Mouse (Mus musculus) neural tube, embryonic 13.5 days (tissue): ENCODE measurements around the gene Plb1. TPM values are rescaled to one million over a fixed set of nuclear protein-coding genes. Genes with fewer than 3 reads are reported as not detected.

Source experiments
- ATAC-seq: fragments of 200-750 bp; cut with Nextera tagmentation; 2 replicates; pipeline ENCODE4 v1.8.0; 2017; ENCODE audit warnings: low read depth, mild to moderate bottlenecking, moderate TSS enrichment, moderate library complexity
- H3K27ac ChIP-seq: fragments of 300-500 bp; sonication (generic); replicated peaks from 2 replicates; pipeline ENCODE4 v1.5.1; 2015; ENCODE audit warnings: moderate library complexity, mild to moderate bottlenecking, inconsistent platforms
- H3K27me3 ChIP-seq: fragments of 300-500 bp; sonication (generic); 2 replicates; pipeline ENCODE4 v1.6.1; 2015; ENCODE audit warnings: mild to moderate bottlenecking, inconsistent platforms
- H3K36me3 ChIP-seq: fragments of 300-500 bp; sonication (generic); 2 replicates; pipeline ENCODE4 v1.6.1; 2015; ENCODE audit warnings: mild to moderate bottlenecking, inconsistent platforms
- H3K4me1 ChIP-seq: fragments of 300-500 bp; sonication (generic); replicated peaks from 2 replicates; pipeline ENCODE4 v1.6.1; 2015; ENCODE audit warnings: inconsistent platforms
- H3K4me2 ChIP-seq: fragments of 300-500 bp; sonication (generic); 2 replicates; pipeline ENCODE4 v1.6.1; 2015; ENCODE audit warnings: inconsistent platforms, mild to moderate bottlenecking, moderate library complexity
- H3K4me3 ChIP-seq: fragments of 300-500 bp; sonication (generic); 2 replicates; pipeline ENCODE4 v1.5.1; 2015; ENCODE audit warnings: mild to moderate bottlenecking, inconsistent platforms
- H3K9ac ChIP-seq: fragments of 300-500 bp; sonication (generic); 2 replicates; pipeline ENCODE4 v1.6.1; 2015; ENCODE audit warnings: moderate library complexity, mild to moderate bottlenecking, inconsistent platforms
- H3K9me3 ChIP-seq: fragments of 300-500 bp; sonication (generic); 2 replicates; pipeline ENCODE4 v1.6.1; 2016; ENCODE audit warnings: inconsistent platforms
- WGBS: fragments of 180-500 bp; shearing (Covaris S2); methylation state at CpG from one replicate; pipeline ENCODE4 v1.1.7; 2015; 5-methylcytosine and 5-hydroxymethylcytosine counted together
- polyA plus RNA-seq: library from polyadenylated mRNA; unstranded; fragments of >200 nt; fragmentation: Nextera tagmentation; extraction: Ambion mirVana; gene quantifications from 2 replicates; pipeline ENCODE4 v1.2.1, GENCODE M21; 2015

Gene Plb1
- polyA plus RNA-seq, 1 experiment from 2014 or later = not detected

DNA sequence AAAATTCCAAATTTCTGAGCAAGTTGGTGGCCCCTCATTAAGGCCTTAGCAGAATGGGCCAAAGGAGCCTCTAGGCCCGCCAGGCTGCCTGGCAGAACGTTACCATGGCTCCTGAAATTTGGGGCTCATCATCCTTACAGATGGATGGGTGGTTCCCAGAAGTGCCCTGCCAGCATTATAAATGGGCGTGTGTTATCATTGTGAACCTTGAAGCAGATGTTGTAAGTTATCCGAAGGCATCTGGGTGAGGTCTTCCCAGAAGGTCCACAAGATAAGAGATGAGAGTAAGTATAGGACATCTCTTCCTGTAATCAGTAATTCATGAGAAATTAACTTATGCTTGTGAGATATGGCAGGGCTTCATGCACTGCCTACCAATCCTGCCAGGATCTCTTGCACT lies 30.0 kb downstream of the Plb1 start:
- H3K4me3 ChIP-seq = no peak overlapping the region
- H3K9me3 ChIP-seq = peaks cover 6% of the 10 kb centered on the region; the same call in 1 of the 2 replicates
- WGBS = 84% methylated on average over 4 of the region's 4 CpGs
- H3K9ac ChIP-seq = no peak overlapping the region
- H3K36me3 ChIP-seq = no peaks in the 10 kb centered on the region
- H3K4me2 ChIP-seq = no peak overlapping the region
- no peaks in the 10 kb centered on the region for H3K27me3 ChIP-seq
- H3K27ac ChIP-seq = no peak overlapping the region
- no peak for ATAC-seq
- H3K4me1 ChIP-seq = no peaks in the 10 kb centered on the region

DNA sequence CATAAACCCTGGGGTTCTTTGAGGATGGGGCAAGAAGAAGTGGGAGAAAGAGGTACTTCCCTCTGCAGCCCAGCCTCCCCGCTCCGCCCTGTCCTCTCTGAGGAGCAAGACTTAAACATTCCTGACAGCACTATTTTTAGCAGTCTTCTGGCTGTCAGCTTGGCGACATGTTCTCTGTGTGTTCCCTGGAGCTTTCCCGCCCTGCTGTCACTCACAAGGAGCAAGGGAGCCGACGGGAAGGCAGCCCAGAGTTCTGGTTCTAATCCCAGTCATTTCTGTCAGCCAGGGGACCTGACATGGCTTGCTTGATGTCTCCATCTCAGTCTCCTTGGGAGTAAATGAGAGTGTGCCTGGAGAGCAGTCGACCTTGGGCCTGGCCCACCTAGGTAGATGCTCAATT lies 40.0 kb downstream of the Plb1 start:
- H3K4me3 ChIP-seq = no peak overlapping the region
- no peaks in the 10 kb centered on the region for H3K36me3 ChIP-seq
- no peak overlapping the region for H3K27ac ChIP-seq
- no peak overlapping the region for H3K9ac ChIP-seq
- 66% methylated on average over 7 of the region's 7 CpGs for whole genome bisulfite sequencing
- no peak for ATAC-seq
- peaks cover 2% of the 10 kb centered on the region; the same call in 1 of the 2 replicates for H3K4me1 ChIP-seq
- no peaks in the 10 kb centered on the region for H3K9me3 ChIP-seq
- H3K4me2 ChIP-seq = no peak overlapping the region
- H3K27me3 ChIP-seq = no peaks in the 10 kb centered on the region

DNA sequence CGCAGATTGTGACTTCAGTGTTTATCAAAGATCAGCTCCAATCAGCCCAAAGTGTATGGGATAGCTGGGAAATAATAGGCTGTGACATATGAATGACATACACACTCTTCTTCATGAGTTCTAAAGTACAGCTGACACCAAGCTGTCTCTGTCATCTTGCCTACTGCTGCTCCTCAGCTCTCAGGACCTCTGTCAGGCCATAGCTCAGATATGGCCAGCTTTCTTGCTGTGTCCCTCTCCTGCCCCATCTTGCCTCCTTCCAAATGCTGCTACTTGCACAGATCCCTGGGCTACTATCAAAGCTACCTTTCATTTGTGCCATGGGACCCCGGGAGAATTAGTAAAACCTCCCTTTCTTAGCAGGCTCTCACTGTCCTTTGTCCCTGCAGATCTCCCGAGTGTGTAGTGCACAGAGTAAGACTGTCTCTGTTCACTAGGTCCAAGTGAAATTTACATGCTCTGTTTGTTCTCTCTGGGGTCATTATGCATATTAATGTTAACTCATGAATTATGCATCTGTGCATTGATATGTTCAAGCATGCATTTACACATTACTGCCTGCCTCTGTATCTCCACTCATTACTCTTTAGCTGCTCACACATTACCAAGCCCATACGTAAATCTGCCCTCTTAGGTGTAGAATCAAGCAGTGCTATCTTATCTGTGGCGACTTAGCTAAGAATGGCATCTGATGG lies 45.6 kb downstream of the Plb1 start:
- WGBS = 39% methylated on average over 5 of the region's 5 CpGs
- Histone ChIP-seq H3K36me3 (no peaks in the 10 kb centered on the region), H3K9ac (no peak overlapping the region; the same call in 1 of the 2 replicates), H3K27ac (peak overlapping the region; percentile 81), H3K4me1 (peaks cover 32% of the 10 kb centered on the region), H3K4me3 (no peak overlapping the region), H3K27me3 (no peaks in the 10 kb centered on the region), H3K4me2 (no peak overlapping the region), H3K9me3 (no peaks in the 10 kb centered on the region)
- peak; percentile 83 for ATAC-seq

DNA sequence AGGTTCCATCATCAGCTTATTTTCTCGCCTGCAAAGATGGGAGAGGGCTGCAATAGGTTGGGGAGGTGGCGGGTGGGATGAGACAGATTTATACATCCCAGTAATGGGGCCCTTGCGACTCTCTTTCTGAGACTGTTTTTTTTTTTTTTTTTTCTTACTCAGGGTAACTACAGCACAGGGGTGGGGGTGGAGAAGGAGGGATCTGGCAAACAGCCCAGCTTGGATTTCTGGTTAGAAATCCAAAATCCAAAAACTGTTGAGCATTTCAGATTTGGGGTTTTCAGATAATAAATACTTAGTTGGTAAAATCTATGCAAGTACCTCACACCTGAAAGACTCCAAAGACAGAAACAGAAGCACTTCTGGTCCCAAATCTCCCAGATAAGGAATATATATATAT lies 47.6 kb downstream of the Plb1 start:
- ATAC-seq = no peak
- no peak overlapping the region for H3K9ac ChIP-seq
- peak overlapping the region; percentile 64 for H3K27ac ChIP-seq
- H3K27me3 ChIP-seq = no peaks in the 10 kb centered on the region
- peaks cover 32% of the 10 kb centered on the region for H3K4me1 ChIP-seq
- no peak overlapping the region for H3K4me3 ChIP-seq
- no peak overlapping the region for H3K4me2 ChIP-seq
- no peaks in the 10 kb centered on the region for H3K9me3 ChIP-seq
- H3K36me3 ChIP-seq = no peaks in the 10 kb centered on the region
- WGBS = 28% methylated on average over 3 of the region's 3 CpGs

DNA sequence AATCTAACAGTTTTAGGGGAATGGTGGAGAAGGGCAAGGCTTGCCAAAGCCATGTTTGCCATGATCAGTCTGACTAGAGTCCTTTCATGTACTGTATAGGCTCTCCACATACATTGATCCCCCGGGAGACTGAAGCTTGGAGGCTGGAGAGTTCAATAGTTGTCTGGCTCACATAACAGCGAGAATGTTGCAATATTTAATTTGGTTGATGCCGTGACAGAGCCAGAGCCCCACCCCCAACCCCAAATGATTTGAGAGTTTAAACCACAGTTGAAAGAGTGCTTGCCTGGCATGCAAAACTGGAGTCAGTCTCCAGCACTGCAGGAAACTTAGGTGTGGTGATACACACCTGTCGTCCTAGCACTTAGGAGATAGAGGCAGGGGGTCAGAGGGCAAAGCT lies 49.8 kb downstream of the Plb1 start:
- no peaks in the 10 kb centered on the region for H3K9me3 ChIP-seq
- H3K4me2 ChIP-seq = no peak overlapping the region
- 69% methylated on average over 4 of the region's 4 CpGs for WGBS
- H3K4me3 ChIP-seq = no peak overlapping the region
- H3K36me3 ChIP-seq = no peaks in the 10 kb centered on the region
- H3K27me3 ChIP-seq = no peaks in the 10 kb centered on the region
- H3K9ac ChIP-seq = no peak overlapping the region
- no peak overlapping the region for H3K27ac ChIP-seq
- peaks cover 32% of the 10 kb centered on the region for H3K4me1 ChIP-seq
- ATAC-seq = no peak

DNA sequence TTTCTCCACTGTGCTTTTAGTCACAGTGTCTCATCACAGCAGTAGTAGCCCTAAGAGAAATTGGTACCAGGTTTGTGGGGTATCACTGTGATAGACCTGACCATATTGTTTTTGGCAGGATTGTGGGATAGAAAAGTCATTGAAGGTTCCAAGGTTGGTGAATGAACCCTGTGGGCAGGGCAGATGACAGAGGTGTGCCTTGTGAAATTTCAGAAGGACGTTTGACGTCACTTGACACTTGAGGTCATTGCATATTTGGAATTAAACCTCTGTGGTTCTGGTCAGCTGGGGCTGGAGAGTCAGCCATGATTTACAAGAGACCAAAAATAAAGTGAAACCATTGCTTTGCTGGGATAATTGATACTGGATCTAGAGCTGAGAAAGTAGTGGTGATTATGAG lies 50.9 kb downstream of the Plb1 start:
- Histone ChIP-seq H3K36me3 (no peaks in the 10 kb centered on the region), H3K9ac (no peak overlapping the region), H3K4me1 (peaks cover 21% of the 10 kb centered on the region), H3K4me2 (no peak overlapping the region), H3K4me3 (no peak overlapping the region), H3K27ac (no peak overlapping the region), H3K27me3 (no peaks in the 10 kb centered on the region), H3K9me3 (no peaks in the 10 kb centered on the region)
- 94% methylated on average over 2 of the region's 2 CpGs for WGBS
- no peak for ATAC-seq

DNA sequence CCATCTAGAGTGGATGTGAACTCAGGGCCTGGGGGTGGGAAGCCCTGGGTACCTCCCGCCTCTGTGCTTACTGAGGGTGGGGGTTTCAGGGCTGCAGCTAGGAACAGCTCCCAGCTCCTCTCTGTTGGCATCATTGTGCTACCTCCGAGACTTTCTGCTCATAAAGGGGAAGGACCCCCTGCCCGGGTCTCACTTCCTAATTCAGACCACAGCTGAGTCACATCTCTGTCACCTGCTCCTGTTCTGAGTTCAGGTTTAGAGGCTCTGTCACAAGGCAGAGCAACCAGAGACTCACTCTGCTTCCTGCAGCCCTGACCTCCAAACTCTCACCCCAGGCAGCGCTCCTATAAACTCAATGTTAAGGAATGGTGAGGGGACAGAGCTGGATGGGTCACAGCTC lies 53.8 kb downstream of the Plb1 start:
- no peak overlapping the region for H3K4me2 ChIP-seq
- H3K27ac ChIP-seq = no peak overlapping the region
- no peak overlapping the region for H3K9ac ChIP-seq
- no peaks in the 10 kb centered on the region for H3K36me3 ChIP-seq
- ATAC-seq = no peak
- H3K9me3 ChIP-seq = no peaks in the 10 kb centered on the region
- H3K4me3 ChIP-seq = no peak overlapping the region
- H3K27me3 ChIP-seq = no peaks in the 10 kb centered on the region
- no peaks in the 10 kb centered on the region for H3K4me1 ChIP-seq
- WGBS = 75% methylated on average over 4 of the region's 4 CpGs

DNA sequence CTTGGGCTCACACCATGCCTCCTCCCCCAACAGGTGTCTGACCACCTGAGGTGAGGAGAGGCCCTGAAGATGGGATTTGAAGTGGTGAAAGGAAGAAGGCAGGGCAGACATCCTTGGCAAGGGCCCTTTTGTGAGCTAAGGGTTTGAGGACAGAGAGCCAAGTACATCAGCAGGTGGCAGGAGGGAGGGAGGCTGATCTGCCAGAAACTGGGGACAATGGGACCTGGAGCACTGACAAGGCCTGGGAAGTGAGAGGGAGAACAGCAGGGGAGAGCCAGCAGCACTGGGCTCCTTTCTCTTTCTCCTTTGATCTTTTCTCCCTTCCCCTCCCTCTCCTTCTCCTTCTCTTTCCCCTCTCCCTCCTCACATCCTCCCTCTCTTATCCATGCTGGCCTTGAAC lies 55.5 kb downstream of the Plb1 start:
- no peaks in the 10 kb centered on the region for H3K36me3 ChIP-seq
- ATAC-seq = no peak
- H3K9ac ChIP-seq = no peak overlapping the region
- H3K27me3 ChIP-seq = no peaks in the 10 kb centered on the region
- H3K9me3 ChIP-seq = no peaks in the 10 kb centered on the region
- no peaks in the 10 kb centered on the region for H3K4me1 ChIP-seq
- no peak overlapping the region for H3K4me3 ChIP-seq
- H3K27ac ChIP-seq = no peak overlapping the region
- no peak overlapping the region for H3K4me2 ChIP-seq

DNA sequence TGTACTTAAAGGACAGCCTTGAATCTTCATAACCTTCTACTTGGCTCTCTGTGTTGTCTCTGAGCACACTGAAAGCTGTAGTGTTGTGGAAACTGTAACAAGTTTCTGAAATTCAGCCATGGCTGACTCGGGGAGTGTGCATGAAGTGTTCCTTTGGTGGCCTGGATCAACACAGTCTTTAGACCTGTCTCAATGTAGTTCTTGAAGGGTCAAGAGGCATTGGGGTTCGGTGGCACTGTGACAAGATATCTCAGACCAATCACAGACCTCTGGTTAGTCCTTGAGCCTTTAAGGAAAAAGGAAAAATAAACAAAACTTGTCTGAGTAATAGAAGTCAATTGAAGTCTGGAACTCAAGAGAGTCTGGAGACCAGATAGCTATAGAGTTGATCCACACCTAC lies 58.8 kb downstream of the Plb1 start:
- H3K4me1 ChIP-seq = no peaks in the 10 kb centered on the region
- no peak overlapping the region for H3K9ac ChIP-seq
- no peaks in the 10 kb centered on the region for H3K9me3 ChIP-seq
- H3K4me3 ChIP-seq = no peak overlapping the region
- no peak overlapping the region for H3K27ac ChIP-seq
- no peak for ATAC-seq
- 78% methylated on average over 2 of the region's 2 CpGs for WGBS
- H3K27me3 ChIP-seq = no peaks in the 10 kb centered on the region
- H3K36me3 ChIP-seq = no peaks in the 10 kb centered on the region
- H3K4me2 ChIP-seq = no peak overlapping the region

DNA sequence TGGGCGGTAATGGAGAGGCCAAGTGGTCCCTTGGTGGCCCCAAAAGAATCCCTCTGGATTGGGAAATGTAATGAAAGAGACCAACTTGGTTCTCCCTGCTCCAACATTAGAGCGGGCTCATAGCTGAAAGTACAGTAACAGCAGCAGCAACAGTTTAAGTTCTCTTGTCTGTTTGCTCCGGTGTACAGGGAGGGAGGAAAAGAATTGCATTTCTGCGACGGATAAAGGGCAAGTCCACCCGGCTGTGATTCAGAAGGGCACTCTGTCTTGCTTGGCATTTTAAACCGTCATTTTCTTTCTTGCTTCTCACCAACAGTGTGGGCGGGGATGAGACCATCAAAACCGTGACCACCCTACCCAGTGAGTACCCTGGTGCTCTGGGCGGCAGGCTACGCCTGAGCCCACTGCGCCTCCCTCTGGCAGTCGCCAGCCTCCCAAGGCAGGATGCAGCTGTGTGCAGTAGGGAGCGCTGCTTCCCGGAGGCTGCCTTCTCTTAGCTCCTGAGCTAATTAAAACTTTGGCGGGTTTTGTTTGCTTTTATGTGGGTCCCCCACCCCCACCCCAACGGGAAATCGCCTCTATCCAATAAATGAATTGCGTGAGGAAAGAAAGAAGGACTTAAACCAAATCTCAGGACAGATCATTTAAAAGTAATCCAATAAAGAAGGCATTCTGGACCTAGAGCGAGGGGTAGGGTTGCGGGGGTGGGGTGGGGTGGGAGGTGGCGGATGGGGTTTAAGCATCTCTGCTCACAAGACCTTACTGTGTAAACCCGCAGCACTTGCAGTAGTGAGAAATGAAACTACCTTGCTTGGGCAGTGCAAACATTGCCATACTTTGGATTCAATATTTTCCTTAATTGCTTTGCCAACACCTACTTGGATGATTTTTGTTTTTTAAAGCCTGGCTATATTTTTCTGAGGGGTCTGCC lies 70.7 kb downstream of the Plb1 start:
- Histone ChIP-seq H3K9ac (peak overlapping the region; percentile 34; the same call in 1 of the 2 replicates), H3K4me3 (peak overlapping the region; percentile 24), H3K4me2 (peak overlapping the region; percentile 50), H3K27me3 (no peaks in the 10 kb centered on the region), H3K36me3 (no peaks in the 10 kb centered on the region), H3K9me3 (no peaks in the 10 kb centered on the region), H3K4me1 (peaks cover 7% of the 10 kb centered on the region), H3K27ac (no peak overlapping the region)
- WGBS = 10% methylated on average over 23 of the region's 23 CpGs
- ATAC-seq = peak; percentile 93

DNA sequence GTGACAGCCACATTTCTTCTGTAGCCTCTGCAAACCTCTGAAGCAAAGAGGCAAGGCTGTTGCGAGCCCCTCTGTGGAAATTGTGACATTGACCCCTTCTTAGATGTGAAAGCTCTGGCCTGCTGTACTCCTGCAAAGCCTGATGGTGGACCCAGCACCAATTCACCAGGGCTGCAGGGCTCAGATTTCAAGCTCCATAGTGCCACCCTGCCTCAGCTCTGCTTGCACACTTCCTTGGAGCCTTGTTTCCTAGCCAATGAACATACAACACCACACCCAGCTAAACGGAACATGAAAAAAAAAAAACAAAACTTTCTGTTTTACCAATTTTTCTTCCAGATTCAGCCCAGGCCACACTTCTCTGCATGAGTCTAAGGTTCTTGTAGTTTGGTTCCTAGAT lies 74.6 kb downstream of the Plb1 start:
- H3K36me3 ChIP-seq = no peaks in the 10 kb centered on the region
- H3K4me3 ChIP-seq = no peak overlapping the region
- peaks cover 7% of the 10 kb centered on the region for H3K4me1 ChIP-seq
- H3K9me3 ChIP-seq = no peaks in the 10 kb centered on the region
- ATAC-seq = no peak
- no peak overlapping the region for H3K9ac ChIP-seq
- H3K4me2 ChIP-seq = no peak overlapping the region
- H3K27ac ChIP-seq = no peak overlapping the region
- 79% methylated on average over 2 of the region's 2 CpGs for whole genome bisulfite sequencing
- no peaks in the 10 kb centered on the region for H3K27me3 ChIP-seq

DNA sequence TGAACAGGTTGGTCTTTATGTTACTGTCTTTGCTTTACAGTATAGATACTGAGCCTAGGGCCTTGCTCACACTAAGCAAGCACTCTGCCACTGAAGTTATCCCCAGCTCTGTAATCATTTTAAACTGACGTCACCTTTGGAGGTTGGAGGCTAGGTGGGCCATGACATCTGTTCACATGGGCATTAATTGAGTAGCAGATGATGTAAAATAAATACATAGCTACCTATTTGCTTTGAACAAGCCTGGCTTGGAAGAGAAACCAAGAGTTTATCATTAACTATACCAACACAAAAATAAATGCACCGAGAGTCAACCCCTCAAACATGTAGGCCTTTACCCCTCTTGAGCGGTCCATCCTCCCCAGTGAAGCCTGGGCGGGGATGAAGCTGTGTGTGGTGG lies 76.1 kb downstream of the Plb1 start:
- Histone ChIP-seq H3K9me3 (no peaks in the 10 kb centered on the region), H3K4me2 (no peak overlapping the region), H3K9ac (no peak overlapping the region), H3K27me3 (no peaks in the 10 kb centered on the region), H3K4me1 (no peaks in the 10 kb centered on the region), H3K4me3 (no peak overlapping the region), H3K27ac (no peak overlapping the region), H3K36me3 (no peaks in the 10 kb centered on the region)
- WGBS = 89% methylated on average over 4 of the region's 4 CpGs
- no peak for ATAC-seq
